Mouse (Mus musculus) ES-E14 (cell line): ENCODE data around the gene Tmem108.

Experiments
- CHD2 ChIP-seq: IDR thresholded peaks from 2 replicates; pipeline ENCODE4 v1.6.1; 2014; ENCODE audit warnings: mild to moderate bottlenecking, low read depth, low read length, inconsistent platforms
- HCFC1 ChIP-seq: IDR thresholded peaks from 2 replicates; pipeline ENCODE4 v1.6.1; 2012; ENCODE audit warnings: low read length, inconsistent platforms, borderline replicate concordance; ENCODE audit not compliant: insufficient read depth
- MAFK ChIP-seq: IDR thresholded peaks from 2 replicates; pipeline ENCODE4 v1.6.1; 2014; ENCODE audit warnings: mild to moderate bottlenecking, low read depth, low read length, inconsistent platforms; ENCODE audit not compliant: insufficient read depth
- ZC3H11A ChIP-seq: IDR thresholded peaks from 2 replicates; pipeline ENCODE4 v1.6.1; 2012; ENCODE audit warnings: low read depth, mild to moderate bottlenecking, inconsistent platforms, low read length, borderline replicate concordance
- ZNF384 ChIP-seq: IDR thresholded peaks from 2 replicates; pipeline ENCODE4 v1.6.1; 2012; ENCODE audit warnings: low read depth, low read length, inconsistent platforms

- TF ChIP-seq CHD2, result no peak
- TF ChIP-seq ZC3H11A, result no peak
- no peak for TF ChIP-seq MAFK
- no peak for TF ChIP-seq ZNF384
- no peak for TF ChIP-seq HCFC1
These were observed 157.8 kb downstream of the Tmem108 start for GRCm38 (mm10) chr9:103603792-103604191.
